Mouse (Mus musculus): ENCODE results near the gene Nhej1. TPM values are rescaled to one million over a fixed set of nuclear protein-coding genes. Genes with fewer than 3 reads are reported as not detected.

The Nhej1 gene
- total RNA-seq, 2 experiments from 2014 or later, result 3.9 to 4.0 TPM

GRCm38 (mm10) chr1:74948784-74949665 lies 176.0 kb downstream of the Nhej1 start:
- intact Hi-C loops (cut with DNase I), result loop anchor here (5.0 kb wide), 2 partner anchors 68 to 303 kb away; no protein-coding TSS in a partner anchor
- no peak for DNase-seq (ENCODE audit: low spot score)

- no peak for DNase-seq (ENCODE audit: low spot score)
- intact Hi-C loops (cut with DNase I), result loop anchor here (5.0 kb wide), 2 partner anchors 69 to 304 kb away; no protein-coding TSS in a partner anchor
Measured at GRCm38 (mm10) chr1:74947986-74948670, 176.9 kb downstream of the Nhej1 start.

GRCm38 (mm10) chr1:74941651-74942360 lies 183.2 kb downstream of the Nhej1 start:
- intact Hi-C loops (cut with DNase I), result no loop called here
- no peak for DNase-seq (ENCODE audit: low spot score)

GRCm38 (mm10) chr1:74939762-74940161 lies 185.2 kb downstream of the Nhej1 start:
- intact Hi-C loops (cut with DNase I), result no loop called here

GRCm38 (mm10) chr1:74936221-74936830 lies 188.7 kb downstream of the Nhej1 start:
- no peak for DNase-seq (ENCODE audit: low spot score)
- intact Hi-C loops (cut with DNase I), result no loop called here

More at GRCm38 (mm10) chr1:74939762-74940161, 185.2 kb downstream of the Nhej1 start:
- DNase-seq (ENCODE audit: low spot score), result no peak

- DNase-seq (ENCODE audit: low spot score), result no peak
- intact Hi-C loops (cut with DNase I), result no loop called here
Measured at GRCm38 (mm10) chr1:74935402-74935801, 189.6 kb downstream of the Nhej1 start, which contains the start of gene Cfap65. Gene Cfap65 (minus strand): TSS chr1:74935599.

- no peak for DNase-seq (ENCODE audit: low spot score)
- intact Hi-C loops (cut with DNase I), result loop anchor here (2.0 kb wide), 1 partner anchor 89 kb away; no protein-coding TSS in a partner anchor
Measured at GRCm38 (mm10) chr1:74927621-74928296, 197.2 kb downstream of the Nhej1 start.

- intact Hi-C loops (cut with DNase I), result loop anchor here (2.0 kb wide), 1 partner anchor 90 kb away; no protein-coding TSS in a partner anchor
Measured at GRCm38 (mm10) chr1:74926721-74927120, 198.3 kb downstream of the Nhej1 start.

GRCm38 (mm10) chr1:74924464-74924863 lies 200.5 kb downstream of the Nhej1 start:
- no peak for DNase-seq (ENCODE audit: low spot score)

More at GRCm38 (mm10) chr1:74926721-74927120, 198.3 kb downstream of the Nhej1 start:
- DNase-seq (ENCODE audit: low spot score), result no peak

More at GRCm38 (mm10) chr1:74924464-74924863, 200.5 kb downstream of the Nhej1 start:
- intact Hi-C loops (cut with DNase I), result no loop called here

Other genes starting within 250 kb of the Nhej1 start
- not detected for gene Fev, start 239.8 kb downstream of the Nhej1 start, total RNA-seq (2021)
- not detected for gene Cryba2, start 232.1 kb downstream of the Nhej1 start, total RNA-seq (2021)
- not detected for gene Cfap65, start 189.6 kb downstream of the Nhej1 start, total RNA-seq (2021)
- under 1 TPM in 1 of 2 experiments, not detected in 1; 0.11 TPM for gene Ihh, start 173.5 kb downstream of the Nhej1 start, total RNA-seq (2021)
- gene Slc23a3, start 8.7 kb upstream of the Nhej1 start, total RNA-seq (2021), result 1 to 10 TPM in 1 of 2 experiments, under 1 TPM in 1; 0.86 to 1.1 TPM
- gene Cnppd1, start 17.5 kb upstream of the Nhej1 start, total RNA-seq (2021), result 10 to 100 TPM; 21.3 to 23.7 TPM
- gene Retreg2, start 17.6 kb upstream of the Nhej1 start, total RNA-seq (2021), result 10 to 100 TPM; 19.5 to 23.5 TPM
- gene Zfand2b, start 43.4 kb upstream of the Nhej1 start, total RNA-seq (2021), result 10 to 100 TPM; 14.2 to 15.3 TPM
- 10 to 100 TPM; 26.1 to 29.6 TPM for gene Abcb6, start 55.2 kb upstream of the Nhej1 start, total RNA-seq (2021)
- gene Ankzf1, start 67.0 kb upstream of the Nhej1 start, total RNA-seq (2021), result 10 to 100 TPM; 11.2 to 12.9 TPM
- 10 to 100 TPM; 68.2 to 72.9 TPM for gene Atg9a, start 67.0 kb upstream of the Nhej1 start, total RNA-seq (2021)
- gene Glb1l, start 85.6 kb upstream of the Nhej1 start, total RNA-seq (2021), result 1 to 10 TPM; 2.3 to 4.0 TPM
- 10 to 100 TPM; 45.2 to 48.8 TPM for gene Stk16, start 85.6 kb upstream of the Nhej1 start, total RNA-seq (2021)
- gene Tuba4a, start 94.7 kb upstream of the Nhej1 start, total RNA-seq (2021), result 1,000 to 10,000 TPM; 1,036 to 1,088 TPM
- gene A630095N17Rik, start 106.9 kb upstream of the Nhej1 start, total RNA-seq (2021), result not detected
- 100 to 1,000 TPM in 1 of 2 experiments, 10 to 100 TPM in 1; 90.4 to 100 TPM for gene Dnajb2, start 111.2 kb upstream of the Nhej1 start, total RNA-seq (2021)
- under 1 TPM; 0.86 to 0.92 TPM for gene Ptprn, start 139.3 kb upstream of the Nhej1 start, total RNA-seq (2021)
- gene Resp18, start 153.2 kb upstream of the Nhej1 start, total RNA-seq (2021), result not detected
- gene Dnpep, start 192.8 kb upstream of the Nhej1 start, total RNA-seq (2021), result 10 to 100 TPM; 81.8 to 82.7 TPM
- gene Des, start 235.1 kb upstream of the Nhej1 start, total RNA-seq (2021), result 1,000 to 10,000 TPM; 1,261 to 1,294 TPM